Mouse (Mus musculus): ENCODE measurements around the gene Hoxd12.

DNA sequence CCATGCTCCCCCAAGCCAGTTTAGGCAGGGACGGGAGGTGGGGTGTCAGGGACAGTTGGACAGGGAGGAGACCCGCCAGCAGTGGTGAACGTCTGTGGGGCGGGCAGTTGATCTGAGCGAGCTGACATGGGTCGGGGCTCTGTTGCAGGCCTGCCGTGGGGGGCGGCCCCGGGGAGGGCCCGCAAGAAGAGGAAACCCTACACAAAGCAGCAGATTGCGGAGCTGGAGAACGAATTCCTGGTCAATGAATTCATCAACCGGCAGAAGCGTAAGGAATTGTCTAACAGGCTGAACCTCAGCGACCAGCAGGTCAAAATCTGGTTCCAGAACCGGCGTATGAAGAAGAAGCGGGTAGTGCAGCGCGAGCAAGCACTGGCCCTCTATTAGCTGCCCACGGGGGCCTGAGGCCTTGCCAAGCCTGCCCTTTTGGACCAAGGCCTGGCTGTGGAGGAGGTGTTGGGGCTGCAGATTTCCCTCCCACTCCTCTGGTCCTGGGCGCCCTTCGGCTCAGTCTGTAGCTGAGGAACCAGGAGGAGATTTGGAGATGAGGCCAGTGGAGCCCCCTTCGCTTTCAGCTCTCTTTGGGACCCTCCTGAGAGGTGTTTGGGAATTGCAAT is 961 bp downstream of the Hoxd12 start:
- no peak for TF ChIP-seq CTCF (IDR thresholded peaks at IDR 0.05; ENCODE audit: borderline replicate concordance, insufficient read depth, low read length)
- no peak for TF ChIP-seq POLR2A (IDR thresholded peaks at IDR 0.05; ENCODE audit: low read depth, low read length)
